Mouse (Mus musculus) gastrocnemius, adult 18-20 months (tissue): ENCODE results near the gene Myo10. TPM values are rescaled to one million over a fixed set of nuclear protein-coding genes. Genes with fewer than 3 reads are reported as not detected.

Source experiments
- DNase-seq: peaks from one replicate; pipeline ENCODE4 v3.0.0; 2021; ENCODE audit warnings: low spot score
- total RNA-seq, 2 experiments: library from RNA; stranded (reverse); gene quantifications; 2 replicates each; pipeline ENCODE4 v1.2.3; 2021

The Myo10 gene
- total RNA-seq, 2 experiments from 2014 or later = 49.7 to 59.3 TPM

DNA sequence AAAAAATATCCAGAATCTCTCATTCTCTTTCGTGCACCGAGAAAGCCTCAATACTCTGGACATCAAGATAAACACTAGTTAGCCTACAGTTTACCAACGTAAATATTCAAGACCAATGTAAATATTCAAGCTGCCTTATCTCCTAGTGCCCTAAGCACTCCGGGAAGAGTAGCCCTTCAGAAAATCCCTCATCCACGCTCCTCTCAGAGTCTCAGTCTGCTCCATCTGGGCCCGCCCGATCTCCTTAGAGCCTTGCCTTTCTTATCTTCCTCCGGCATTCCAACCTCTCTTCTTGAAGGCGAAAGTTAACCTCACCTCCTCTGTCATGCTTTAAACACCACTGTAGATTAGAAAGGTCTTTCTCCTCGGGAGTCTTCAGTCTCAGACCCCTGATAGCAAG, 13.1 kb upstream of the Myo10 start:
- DNase-seq = no peak

DNA sequence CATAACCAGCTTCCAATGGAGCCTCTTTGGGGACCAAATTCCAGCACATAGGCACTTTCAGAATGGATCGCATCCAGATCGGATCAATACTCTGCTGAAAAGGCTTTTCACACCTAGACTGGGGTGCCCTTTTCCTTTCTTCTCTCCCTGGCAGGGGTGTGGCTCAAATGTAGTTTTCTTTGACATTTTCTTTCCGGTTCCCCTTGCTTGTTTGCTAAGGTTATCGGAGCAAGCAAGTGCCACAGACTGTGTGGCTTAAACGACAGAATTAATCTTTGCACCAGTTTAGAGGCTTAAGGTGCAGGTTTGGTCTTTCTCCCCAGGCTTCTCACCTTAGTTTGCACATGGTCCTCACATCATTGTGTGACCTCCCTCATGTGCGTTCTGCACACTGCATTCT, 11.1 kb upstream of the Myo10 start:
- DNase-seq = no peak

DNA sequence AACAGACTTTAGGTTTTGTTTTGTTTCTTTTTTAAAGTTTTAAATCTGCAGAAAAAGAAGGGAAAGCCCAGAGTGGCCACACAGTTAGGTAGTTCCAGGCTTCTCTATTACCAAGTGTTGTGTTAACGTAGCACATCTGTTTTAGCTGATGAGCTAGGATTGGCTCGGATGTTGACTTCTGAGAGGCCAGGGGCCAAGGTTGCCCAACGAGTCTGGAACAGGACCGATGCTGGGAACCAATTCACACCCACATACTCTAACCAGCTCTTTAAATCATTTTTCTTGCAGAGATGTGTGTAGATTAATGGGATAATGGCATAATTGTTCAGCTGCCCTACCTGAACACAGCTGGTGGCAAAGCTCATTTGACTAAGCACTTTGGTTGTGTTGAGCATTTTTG, 1.8 kb upstream of the Myo10 start:
- DNase-seq = no peak

DNA sequence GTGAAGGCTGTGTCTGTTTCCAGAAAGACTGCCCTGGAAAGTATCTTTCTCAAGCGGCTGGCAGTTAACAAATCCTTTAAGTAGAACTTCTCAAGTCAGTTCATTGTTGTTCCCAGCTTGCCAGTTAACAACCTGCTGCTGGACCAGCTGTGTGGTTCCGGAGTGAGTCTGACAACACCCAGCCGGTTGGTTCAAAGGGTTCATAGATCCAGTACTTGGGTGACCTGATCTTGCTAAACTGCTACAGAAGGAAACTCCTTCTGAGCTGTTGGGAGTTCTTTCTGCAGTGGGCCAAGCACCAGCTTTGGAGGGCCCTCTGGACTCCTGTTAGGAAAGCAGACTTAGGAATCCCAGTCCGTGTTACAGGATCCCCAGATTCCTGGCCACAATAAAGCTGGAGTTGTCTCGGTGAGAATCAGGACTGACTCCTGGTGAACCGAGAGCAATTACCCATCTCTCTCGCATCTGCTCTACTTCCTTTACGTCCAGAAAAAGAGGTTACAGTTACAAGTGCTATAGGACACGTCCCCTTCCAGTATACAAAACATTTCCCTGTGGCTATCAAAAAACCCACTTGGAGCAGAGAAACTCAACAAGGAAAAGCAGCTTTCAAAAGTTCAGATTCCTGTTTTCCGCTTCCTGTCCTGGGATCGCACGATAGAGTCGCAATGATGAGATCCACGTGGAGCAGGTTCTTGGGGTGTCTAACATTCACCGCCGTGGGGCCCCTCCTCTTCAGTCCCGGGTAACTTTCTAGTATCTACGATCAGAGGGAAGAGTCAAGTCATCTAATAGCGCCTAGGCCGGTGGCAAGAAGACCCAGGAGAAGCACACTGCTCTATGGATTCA, 750 bp upstream of the Myo10 start:
- no peak for DNase-seq

DNA sequence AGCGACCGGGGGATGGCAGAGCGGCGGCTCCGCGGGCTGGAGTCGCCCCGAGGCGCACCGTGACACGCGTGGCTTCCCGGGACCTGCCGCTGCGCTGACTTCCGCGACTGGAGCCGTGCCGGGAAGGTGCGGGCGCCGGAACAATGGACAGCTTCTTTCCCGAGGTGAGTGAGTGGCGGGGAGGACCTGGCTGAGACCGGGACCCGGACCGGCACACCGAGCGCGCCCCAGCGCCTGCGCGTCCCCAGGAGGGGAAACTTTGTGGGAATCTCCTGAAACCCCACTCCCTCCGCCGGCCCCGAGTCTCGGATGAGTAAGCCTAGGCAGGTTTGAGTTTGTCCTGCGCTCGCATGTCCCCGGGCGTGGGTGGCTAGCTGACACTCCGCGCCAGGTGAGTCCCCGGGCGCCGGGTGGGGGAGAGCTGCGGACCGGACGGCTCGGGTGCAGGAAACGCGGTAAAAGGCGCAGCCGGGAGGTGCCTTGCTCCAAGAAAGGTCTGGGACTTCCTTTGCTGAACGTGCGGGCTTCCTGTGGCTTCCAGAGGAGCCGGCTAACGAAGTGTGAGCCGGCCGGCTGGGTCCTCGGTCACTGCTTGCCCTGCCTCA, 644 bp downstream of the Myo10 start:
- DNase-seq = peak; percentile 47

DNA sequence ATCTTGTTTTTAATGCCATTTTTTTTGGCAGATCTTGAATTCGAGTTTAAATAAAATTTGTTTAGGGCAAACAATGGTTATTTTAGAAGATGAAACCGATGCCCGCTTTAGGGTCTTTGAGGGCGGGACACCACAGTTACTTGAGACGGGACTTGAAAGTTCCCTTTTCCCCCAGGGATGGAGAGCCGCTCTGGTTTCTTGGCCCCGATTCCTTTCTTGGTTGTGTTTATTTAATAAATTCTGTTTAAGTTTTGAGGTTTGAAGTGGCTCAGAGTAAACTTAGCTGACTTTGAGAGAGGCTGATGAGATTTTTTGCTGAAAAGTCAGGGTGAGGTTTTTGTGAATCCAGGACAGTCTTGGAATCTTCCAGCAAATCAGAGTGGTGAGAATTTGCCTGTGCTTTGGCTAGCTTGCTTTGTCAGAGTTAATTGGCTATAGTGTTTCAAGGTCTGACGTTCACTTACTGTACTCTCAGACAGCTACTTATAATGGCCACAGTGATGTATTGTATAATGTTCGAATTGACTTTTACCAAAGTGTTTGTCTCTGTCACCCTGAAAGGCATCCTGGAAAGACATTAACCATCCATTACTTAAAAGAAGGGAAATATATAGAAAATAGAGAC, 1.3 kb downstream of the Myo10 start:
- no peak for DNase-seq

DNA sequence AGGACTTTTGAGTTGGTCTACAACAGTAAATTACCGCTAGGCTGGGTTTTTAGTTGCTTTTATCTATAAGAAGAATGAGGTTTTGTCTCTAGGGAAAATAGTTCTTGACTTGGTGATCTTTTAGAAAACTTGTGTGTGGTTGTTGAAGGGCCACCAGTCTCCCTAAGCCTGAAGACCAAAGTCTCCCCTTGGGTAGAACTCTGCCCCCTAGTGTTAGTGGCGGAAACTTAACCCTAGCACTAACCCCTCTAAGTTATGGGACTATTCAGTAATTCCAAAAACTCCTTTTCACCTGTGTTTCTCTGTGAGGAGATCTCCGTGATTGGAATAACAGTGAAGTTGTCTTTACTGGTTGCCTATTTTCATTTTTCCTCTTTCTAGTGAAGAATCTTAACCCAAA, 1.9 kb downstream of the Myo10 start:
- no peak for DNase-seq

DNA sequence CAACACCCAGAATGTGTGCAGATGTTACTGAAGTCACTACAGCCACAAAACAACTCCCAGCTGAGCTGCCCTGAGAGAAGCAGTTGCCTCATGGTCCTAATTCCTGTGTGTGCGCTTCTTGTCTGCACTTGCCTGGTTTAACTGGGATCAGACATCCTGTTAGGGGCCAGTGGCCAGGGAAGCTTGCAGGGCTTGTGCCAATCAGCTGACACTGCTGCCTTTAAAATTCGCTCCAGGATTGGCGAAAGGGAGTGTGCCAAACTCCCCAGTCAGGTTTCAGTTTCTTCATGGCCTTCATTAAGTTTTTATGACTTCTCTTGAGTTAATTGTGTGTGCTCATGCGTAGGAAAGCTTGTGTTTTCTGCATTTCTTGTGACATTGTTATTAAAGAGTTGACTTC, 3.1 kb downstream of the Myo10 start:
- peak; percentile 35 for DNase-seq

DNA sequence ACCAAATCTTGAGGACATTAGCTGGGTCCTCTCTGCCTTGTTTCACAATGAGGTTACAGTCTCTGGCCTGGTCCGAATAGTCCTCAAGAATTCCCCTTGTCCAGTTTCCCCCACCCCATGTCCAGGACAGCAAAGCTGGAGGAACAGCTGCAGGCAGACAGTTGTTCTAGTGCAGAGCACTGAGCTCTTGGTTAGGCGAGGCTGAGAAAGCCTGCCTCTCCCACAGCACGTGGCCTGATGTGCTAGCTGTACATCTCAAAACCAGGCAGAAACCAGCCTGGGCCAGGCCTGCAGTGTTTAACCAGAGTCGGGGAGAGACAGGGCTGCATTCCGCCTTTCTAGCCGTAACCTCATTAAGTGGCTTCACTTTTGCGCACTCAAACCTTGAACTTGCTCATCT, 4.7 kb downstream of the Myo10 start:
- no peak for DNase-seq

DNA sequence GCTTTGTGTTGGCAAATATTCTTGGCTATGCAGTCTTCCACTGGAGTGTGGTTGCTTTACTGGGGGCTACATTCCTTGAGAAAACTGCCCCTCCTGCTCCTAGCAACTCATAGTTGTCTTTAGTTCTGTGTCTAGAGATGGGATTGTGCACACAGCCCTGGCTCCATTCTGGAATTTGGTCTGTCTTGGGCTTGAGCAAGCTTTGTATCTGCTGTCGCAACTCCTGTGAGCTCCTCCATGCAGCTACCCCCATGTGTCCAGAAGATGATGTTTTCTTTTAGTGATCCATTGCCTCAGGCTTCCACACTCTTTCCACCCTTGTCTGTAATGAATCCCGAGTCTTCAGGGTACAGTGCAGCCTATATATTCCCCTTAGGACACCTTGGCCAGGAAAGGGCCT, 5.9 kb downstream of the Myo10 start:
- DNase-seq = no peak

DNA sequence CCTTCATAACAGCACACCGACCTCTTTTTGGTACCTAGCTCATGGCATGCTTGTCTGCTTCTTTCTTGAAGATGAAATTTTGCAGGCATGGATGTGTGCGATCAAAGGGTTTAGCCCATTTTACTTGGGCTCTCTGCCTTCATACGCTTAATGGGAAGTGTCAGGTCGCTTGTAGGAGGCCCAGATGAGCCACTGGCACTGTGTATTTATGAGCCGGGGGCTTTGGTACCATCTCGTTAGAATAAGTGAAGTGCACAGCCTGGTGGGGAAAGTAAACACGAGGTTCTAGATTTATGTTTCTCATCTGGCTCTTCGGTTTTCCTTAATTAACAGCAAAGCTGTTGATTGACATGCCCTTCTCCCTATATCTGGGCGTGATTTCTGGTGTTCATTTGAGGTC, 8.4 kb downstream of the Myo10 start:
- no peak for DNase-seq

DNA sequence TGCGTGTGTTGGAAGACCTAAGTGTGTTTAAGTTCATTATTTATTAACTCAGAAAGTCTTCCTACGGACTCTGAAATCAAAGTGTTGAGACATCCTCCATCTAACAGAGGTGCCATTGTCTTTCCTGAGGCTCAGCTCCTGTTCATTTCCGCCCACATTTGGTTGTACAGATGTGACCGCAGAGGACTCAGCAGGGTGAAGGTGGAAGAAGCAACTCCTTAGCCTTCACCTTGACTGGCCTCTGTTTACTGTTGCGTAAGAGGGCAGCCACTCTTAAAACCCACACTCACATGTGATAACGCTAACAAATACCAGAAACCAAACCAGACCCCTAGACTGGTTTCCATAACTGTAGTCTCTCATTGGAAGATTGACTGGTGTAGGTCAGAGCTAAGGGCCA, 9.0 kb downstream of the Myo10 start:
- DNase-seq = no peak

DNA sequence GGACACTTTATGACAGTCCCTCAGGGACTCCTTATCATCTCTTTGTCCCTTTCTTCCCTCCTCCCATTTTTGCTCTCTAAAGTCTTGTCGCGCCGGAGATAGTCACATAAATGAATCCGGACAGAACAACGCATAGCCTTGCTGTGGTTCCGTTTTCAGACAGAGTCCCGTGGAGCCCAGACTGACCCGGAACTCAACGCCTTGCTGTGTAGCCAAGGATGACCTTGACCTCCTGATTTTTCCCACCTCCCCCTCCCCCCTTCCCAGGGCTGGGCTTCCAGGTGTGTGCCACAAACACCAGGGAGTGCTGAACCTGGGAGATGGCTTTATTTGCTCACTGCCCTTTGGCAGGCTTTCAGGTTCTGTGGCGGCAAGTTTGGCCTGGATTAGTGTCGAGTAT, 10.6 kb downstream of the Myo10 start:
- DNase-seq = no peak

DNA sequence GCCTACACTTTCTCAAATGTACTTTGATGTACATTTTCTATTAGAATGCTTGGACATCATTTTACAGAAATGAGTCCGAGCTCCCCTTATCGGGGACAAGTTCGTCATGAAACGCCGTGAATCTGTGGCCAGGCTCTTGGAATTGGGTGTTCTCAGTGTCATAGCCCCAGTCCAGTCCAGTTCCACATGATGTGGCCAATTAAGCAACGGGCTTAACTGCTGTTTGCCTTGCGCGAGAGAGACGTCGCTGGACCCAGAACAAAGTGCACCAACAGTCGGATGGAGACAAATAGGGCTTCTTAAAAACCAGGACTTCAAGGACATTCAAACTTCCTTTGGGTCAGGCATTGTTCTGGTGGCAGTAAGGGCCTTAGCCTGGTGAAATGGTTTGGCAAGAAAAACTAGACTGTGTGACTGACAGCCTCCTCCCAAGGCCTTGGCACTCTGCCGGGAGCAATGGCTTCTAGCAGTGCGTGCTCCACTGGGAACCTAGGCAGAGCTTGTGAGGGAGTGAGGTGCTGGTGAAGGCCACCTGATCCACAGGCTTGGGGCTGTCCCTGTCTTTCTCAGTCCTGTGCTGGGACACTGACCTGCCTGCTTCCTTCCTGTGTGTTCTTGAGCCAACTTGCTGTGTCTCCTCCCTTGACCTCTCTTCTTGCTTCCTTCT, 11.5 kb downstream of the Myo10 start:
- no peak for DNase-seq

DNA sequence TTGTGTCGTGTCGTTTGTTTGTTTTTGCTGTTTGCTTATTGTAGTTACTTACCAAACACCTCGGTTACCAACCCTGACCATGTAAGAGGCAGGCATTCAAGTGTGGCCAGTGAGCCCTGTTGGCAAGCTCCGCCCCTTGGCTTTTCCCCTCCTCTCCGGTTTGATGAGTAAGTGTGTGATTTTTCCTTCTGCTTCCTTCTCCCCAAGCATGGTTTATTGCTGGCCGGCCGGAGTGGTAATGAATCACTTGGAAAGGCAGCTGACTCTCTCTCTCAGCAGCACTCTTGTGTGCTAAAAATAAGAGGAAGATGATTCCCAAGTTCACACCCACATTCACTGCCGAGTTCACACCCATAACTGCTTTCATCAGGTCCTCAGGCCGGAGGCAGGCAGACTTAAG, 15.4 kb downstream of the Myo10 start:
- peak; percentile 72 for DNase-seq

DNA sequence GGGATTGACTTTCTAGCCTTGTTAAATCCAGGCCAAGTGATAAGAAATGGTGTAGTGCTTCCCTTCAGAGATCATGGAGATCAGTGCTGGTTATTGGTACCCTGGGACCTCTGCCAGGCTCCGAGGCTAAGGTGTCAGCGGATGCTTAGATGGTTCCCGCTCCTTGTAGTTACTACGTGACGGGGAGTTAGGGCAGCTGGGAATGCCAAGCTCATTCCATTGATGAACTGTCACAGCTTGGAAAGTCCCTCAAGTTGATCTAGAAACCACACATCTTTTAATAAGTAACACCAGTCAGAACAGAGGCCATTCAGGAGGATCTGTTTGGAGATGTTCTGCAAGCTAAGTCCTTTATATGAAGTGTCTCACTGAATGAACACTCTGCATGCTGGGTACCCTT, 16.9 kb downstream of the Myo10 start:
- no peak for DNase-seq

DNA sequence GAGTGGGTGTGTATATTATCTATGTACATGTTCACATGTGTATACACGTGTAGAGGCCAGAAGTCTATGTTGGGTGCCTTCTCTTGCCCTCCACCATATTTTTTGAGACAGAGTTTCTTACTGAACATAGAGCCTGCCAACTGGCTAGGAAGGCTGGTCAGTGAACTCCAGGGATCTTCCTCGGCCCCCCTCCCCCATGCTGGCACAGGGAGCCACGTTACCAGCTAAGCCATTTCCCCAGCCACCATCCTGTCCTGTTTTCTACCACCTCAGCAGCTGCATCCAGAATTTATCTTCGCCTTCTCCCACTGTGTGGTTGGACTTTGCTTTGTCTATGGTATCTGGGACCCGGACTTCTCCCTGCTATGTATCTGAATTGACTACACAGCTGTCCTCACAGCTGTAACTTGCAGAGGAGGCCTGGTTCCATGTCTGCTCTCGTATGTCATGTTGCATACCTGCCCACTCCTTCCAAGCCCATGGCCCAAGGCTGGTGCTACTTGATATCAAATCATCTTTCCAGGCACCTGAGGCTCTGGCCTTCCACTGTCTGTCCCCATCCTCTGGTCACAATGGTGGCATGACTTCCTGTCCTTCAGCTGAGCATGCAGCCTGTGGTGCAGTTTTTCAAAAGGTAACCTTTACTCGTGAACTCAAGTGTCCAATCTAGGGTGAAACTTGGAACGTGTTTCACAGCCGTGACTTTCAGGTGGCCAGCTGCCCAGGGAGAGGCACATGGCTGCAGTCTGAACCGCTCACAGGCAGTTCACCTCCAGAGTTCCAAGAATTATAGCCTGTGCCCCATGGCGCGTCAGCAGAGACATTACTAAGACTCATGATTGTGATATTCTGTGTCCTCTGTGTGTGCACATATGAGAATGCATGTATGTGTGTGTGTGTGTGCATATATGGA, 18.8 kb downstream of the Myo10 start:
- peak; percentile 68 for DNase-seq

DNA sequence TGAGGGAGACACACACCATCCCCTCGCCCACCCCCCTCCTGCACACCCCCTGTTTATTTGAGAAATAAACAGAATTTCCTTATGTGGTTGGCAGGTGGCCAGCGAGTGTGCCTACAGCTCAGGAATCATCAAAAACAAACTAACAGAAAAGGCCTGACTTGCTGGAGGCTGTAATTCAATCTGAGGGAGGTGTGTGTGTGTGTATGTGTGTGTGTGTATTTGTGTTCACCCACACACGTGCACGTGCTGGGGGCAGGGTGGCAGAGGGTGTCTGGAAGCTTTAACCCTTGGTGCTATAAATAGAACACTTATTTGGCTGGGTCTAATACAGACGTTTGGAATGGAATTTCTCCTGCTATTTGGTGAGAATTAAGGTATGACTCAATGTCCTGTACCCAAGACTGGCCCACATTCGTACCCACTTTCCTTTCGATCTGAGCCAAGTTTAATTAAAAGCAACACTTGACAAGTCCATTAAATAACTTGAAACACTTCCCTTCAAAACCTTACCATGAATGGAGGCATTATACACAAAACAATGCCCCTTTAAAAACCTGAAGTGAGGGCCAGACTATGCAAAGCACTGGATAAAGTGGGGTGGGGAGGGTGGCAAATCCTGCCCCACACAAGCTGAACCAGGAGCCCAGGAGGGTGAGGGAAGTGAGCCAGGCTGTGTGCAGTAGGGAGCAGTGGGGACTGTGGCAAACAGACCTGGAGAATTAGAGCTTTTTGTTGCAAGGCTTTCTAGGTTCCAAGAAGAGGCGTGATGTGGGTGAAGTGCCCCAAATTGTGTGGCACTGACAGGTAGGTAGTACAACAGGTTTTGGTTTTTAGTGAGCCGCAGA, 20.1 kb downstream of the Myo10 start:
- no peak for DNase-seq

DNA sequence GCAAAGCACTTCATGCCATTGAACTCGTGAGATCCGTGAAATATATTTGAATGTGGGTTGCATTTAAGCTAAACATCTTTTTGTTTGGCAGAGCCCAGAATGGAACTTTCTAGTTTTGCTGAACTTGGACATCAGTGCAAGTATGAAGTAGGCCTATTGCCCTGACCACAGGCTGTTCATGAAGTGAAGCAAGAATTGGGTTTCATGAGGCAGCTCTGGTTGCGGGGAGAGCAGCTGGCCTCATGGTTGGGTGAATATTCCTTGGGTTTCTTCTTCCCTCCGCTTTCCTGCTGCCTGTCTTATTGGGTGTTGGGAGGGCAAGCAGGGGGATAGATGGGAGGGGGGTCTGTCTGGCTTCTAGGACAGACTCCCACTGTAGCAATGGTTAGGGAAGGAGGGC, 23.5 kb downstream of the Myo10 start:
- DNase-seq = no peak

DNA sequence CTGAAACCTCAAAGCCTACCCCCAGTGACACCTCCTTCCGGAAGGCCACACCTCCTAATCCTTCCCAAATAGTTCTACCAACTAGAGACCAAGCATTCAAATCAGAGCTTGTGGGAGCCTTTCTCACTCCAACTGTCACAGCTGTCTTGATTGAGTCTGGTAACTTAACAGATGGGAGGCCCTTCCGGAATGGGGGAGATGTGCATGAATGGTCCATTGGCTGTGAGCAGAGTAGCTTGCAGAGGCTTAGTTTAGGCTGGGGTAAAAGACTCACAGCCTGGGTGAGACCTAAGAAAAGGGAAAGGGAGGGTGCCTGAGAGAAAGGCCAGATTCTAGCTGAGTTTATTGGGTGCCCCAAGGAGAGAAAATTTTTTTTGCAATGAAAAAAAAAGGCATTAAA, 26.0 kb downstream of the Myo10 start:
- no peak for DNase-seq
